11 mouse cellular contexts compared by ENCODE assay signal in the genomic region with DNA sequence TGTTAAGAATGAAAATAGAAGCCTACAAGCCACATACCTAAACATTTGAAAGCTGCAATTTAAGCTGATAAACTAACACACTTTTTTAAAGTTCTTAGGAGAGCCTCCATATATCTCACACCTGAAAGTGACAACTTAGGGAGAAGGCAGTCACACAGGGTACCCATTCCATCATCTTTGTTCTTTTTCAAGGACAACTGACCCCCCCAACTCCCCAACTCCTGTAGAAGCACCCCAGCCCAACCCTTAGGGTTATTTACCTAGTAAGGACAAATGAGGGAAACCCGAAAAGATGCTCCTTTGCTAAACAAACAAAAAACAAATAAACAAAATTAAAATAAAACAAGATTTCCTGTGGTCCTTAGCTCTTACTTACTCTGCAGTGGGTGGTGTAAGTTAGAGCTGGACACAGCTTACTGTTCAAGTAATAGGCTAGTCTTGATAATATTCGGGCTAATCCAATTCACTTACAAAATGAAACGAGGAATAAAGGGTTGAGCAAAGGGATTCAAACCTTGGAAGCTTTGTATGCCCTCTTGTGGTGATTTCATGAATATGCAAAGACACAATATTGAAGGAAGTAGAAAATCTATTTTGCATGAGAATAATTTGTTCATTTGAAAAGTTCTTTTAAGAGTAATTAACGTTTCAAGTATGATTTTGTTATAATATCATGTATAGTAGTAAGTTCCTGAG. TPM values are rescaled to one million over a fixed set of nuclear protein-coding genes. Genes with fewer than 3 reads are reported as not detected.
DNase-seq lines count a peak whose midpoint lies in the region; ATAC-seq and TF ChIP-seq lines count a peak whose summit lies in the region.
"Had no signal": no experiment of that assay in that cellular context is flagged by ENCODE, and none has a peak within 500 bp of the region (broad histone marks: within the 10 kb centered on the region; RNA-seq: fewer than 3 reads in every experiment).

No protein-coding gene starts in this region.

- no peak overlapping the region for H3K9ac ChIP-seq in midbrain, embryonic 12.5 days (replicated peaks)
- no peak overlapping the region for H3K9ac ChIP-seq in forebrain, embryonic 14.5 days (ENCODE audit: low read length)
- no peak overlapping the region for H3K9ac ChIP-seq in stomach, embryonic 16.5 days (ENCODE audit: low read length)
- H3K9ac ChIP-seq in heart, embryonic 12.5 days, result no peak overlapping the region
- H3K9ac ChIP-seq: embryonic facial prominence, embryonic 12.5 days; intestine, embryonic 15.5 days had no signal

- WGBS in midbrain, embryonic 12.5 days, result 37% methylated on average over 4 of the region's 4 CpGs
- WGBS in midbrain, embryonic 10.5 days, result 60% methylated on average over 4 of the region's 4 CpGs
- WGBS in forebrain, embryonic 14.5 days, result 33% methylated on average over 4 of the region's 4 CpGs
- 33% methylated on average over 4 of the region's 4 CpGs for WGBS in stomach, embryonic 16.5 days
- WGBS in heart, embryonic 12.5 days, result 39% methylated on average over 4 of the region's 4 CpGs

- H3K4me3 ChIP-seq in gastrocnemius, adult 2 months, result no peak overlapping the region
- no peak overlapping the region for H3K4me3 ChIP-seq in midbrain, embryonic 12.5 days
- H3K4me3 ChIP-seq in midbrain, embryonic 10.5 days, result no peak overlapping the region
- H3K4me3 ChIP-seq in forebrain, embryonic 14.5 days (ENCODE audit: low read depth, low read length), result no peak overlapping the region
- no peak overlapping the region for H3K4me3 ChIP-seq in stomach, embryonic 16.5 days (replicated peaks; ENCODE audit: low read length)
- no peak overlapping the region for H3K4me3 ChIP-seq in heart, embryonic 12.5 days
- H3K4me3 ChIP-seq: embryonic facial prominence, embryonic 12.5 days; intestine, embryonic 15.5 days had no signal

- intact Hi-C loops in gastrocnemius, adult 2 months (cut with DNase I), result no loop called here

- 0 out of 2 replicates have a peak, but pooled peaks cover 8% of the 10 kb centered on the region for H3K9me3 ChIP-seq in midbrain, embryonic 12.5 days
- peaks cover 8% of the 10 kb centered on the region; the same call in 1 of the 2 replicates for H3K9me3 ChIP-seq in midbrain, embryonic 10.5 days (replicated peaks)
- no peaks in the 10 kb centered on the region for H3K9me3 ChIP-seq in forebrain, embryonic 14.5 days (replicated peaks; ENCODE audit: control insufficient read depth, low read length)
- no peaks in the 10 kb centered on the region for H3K9me3 ChIP-seq in stomach, embryonic 16.5 days (replicated peaks; ENCODE audit: control insufficient read depth, low read length)
- H3K9me3 ChIP-seq in heart, embryonic 12.5 days (replicated peaks), result peaks cover 4% of the 10 kb centered on the region; the same call in 1 of the 2 replicates
- H3K9me3 ChIP-seq: embryonic facial prominence, embryonic 12.5 days; intestine, embryonic 15.5 days had no signal

- no peak for DNase-seq in gastrocnemius, adult 2 months
- no peak for DNase-seq in gastrocnemius, adult 18-20 months (ENCODE audit: low spot score)
- DNase-seq in midbrain, embryonic 10.5 days (ENCODE audit: low spot score), result no peak
- DNase-seq in forebrain, embryonic 14.5 days (ENCODE audit: low spot score), result peak; percentile 79
- no peak for DNase-seq in neural tube, embryonic 10.5 days (ENCODE audit: extremely low spot score, low spot score)
- DNase-seq: lung, postnatal 14 days had no signal

- no peak overlapping the region for H3K27ac ChIP-seq in gastrocnemius, adult 2 months
- H3K27ac ChIP-seq in midbrain, embryonic 12.5 days (replicated peaks), result no peak overlapping the region
- no peak overlapping the region for H3K27ac ChIP-seq in midbrain, embryonic 10.5 days (replicated peaks)
- H3K27ac ChIP-seq in forebrain, embryonic 14.5 days (ENCODE audit: low read depth, low read length), result no peak overlapping the region
- H3K27ac ChIP-seq in stomach, embryonic 16.5 days (ENCODE audit: low read length), result no peak overlapping the region
- no peak overlapping the region for H3K27ac ChIP-seq in heart, embryonic 12.5 days (ENCODE audit: poor library complexity, severe bottlenecking)
- H3K27ac ChIP-seq: embryonic facial prominence, embryonic 12.5 days; intestine, embryonic 15.5 days had no signal

- no peaks in the 10 kb centered on the region for H3K27me3 ChIP-seq in midbrain, embryonic 12.5 days
- no peaks in the 10 kb centered on the region for H3K27me3 ChIP-seq in midbrain, embryonic 10.5 days (ENCODE audit: low read depth, poor library complexity, severe bottlenecking)
- no peaks in the 10 kb centered on the region for H3K27me3 ChIP-seq in forebrain, embryonic 14.5 days (replicated peaks; ENCODE audit: control insufficient read depth, insufficient read depth, low read length)
- no peaks in the 10 kb centered on the region for H3K27me3 ChIP-seq in stomach, embryonic 16.5 days (ENCODE audit: control insufficient read depth, insufficient read depth, low read length)
- no peaks in the 10 kb centered on the region for H3K27me3 ChIP-seq in heart, embryonic 12.5 days (replicated peaks)
- H3K27me3 ChIP-seq: embryonic facial prominence, embryonic 12.5 days; intestine, embryonic 15.5 days had no signal

- H3K4me2 ChIP-seq in midbrain, embryonic 12.5 days (replicated peaks), result no peak overlapping the region
- H3K4me2 ChIP-seq in forebrain, embryonic 14.5 days (ENCODE audit: low read length), result no peak overlapping the region
- H3K4me2 ChIP-seq in stomach, embryonic 16.5 days (ENCODE audit: low read depth, low read length), result peak overlapping the region; percentile 22; the same call in 1 of the 2 replicates
- H3K4me2 ChIP-seq in heart, embryonic 12.5 days, result no peak overlapping the region
- H3K4me2 ChIP-seq: embryonic facial prominence, embryonic 12.5 days; intestine, embryonic 15.5 days had no signal

- H3K4me1 ChIP-seq in midbrain, embryonic 12.5 days, result no peaks in the 10 kb centered on the region; the same call in 1 of the 2 replicates
- H3K4me1 ChIP-seq in midbrain, embryonic 10.5 days, result no peaks in the 10 kb centered on the region
- no peaks in the 10 kb centered on the region for H3K4me1 ChIP-seq in forebrain, embryonic 14.5 days (ENCODE audit: control insufficient read depth, insufficient read depth, low read length)
- H3K4me1 ChIP-seq in stomach, embryonic 16.5 days (ENCODE audit: control insufficient read depth, insufficient read depth, low read length), result no peaks in the 10 kb centered on the region
- H3K4me1 ChIP-seq in heart, embryonic 12.5 days (replicated peaks), result no peaks in the 10 kb centered on the region
- H3K4me1 ChIP-seq: embryonic facial prominence, embryonic 12.5 days; intestine, embryonic 15.5 days had no signal

- ATAC-seq in midbrain, embryonic 12.5 days (ENCODE audit: low FRiP score, low read depth), result 0 out of 2 replicates have a peak, but pooled peaks have one; percentile 38
- 0 out of 2 replicates have a peak, but pooled peaks have one; percentile 55 for ATAC-seq in forebrain, embryonic 14.5 days
- ATAC-seq in stomach, embryonic 16.5 days (ENCODE audit: insufficient read depth, low FRiP score), result no peak
- ATAC-seq in heart, embryonic 12.5 days (ENCODE audit: insufficient number of reproducible peaks, low FRiP score), result no peak
- ATAC-seq: intestine, embryonic 15.5 days had no signal

- no peaks in the 10 kb centered on the region for H3K36me3 ChIP-seq in midbrain, embryonic 12.5 days
- no peaks in the 10 kb centered on the region for H3K36me3 ChIP-seq in midbrain, embryonic 10.5 days
- H3K36me3 ChIP-seq in forebrain, embryonic 14.5 days (ENCODE audit: control insufficient read depth, insufficient read depth, low read length), result no peaks in the 10 kb centered on the region
- H3K36me3 ChIP-seq in stomach, embryonic 16.5 days (ENCODE audit: control insufficient read depth, insufficient read depth, low read length), result no peaks in the 10 kb centered on the region
- H3K36me3 ChIP-seq in heart, embryonic 12.5 days, result no peaks in the 10 kb centered on the region
- H3K36me3 ChIP-seq: embryonic facial prominence, embryonic 12.5 days; intestine, embryonic 15.5 days had no signal

- TF ChIP-seq CTCF in gastrocnemius, adult 2 months (IDR thresholded peaks at IDR 0.05), result peak; percentile 66

RNA-seq across cellular contexts. Expression of gene Ppip5k2, which starts 32.1 kb away (rescaled TPM):
- total RNA-seq in gastrocnemius, adult 2 months (2021), result 1 to 10 TPM; 1.6 to 2.8 TPM
- 1 to 10 TPM; 1.7 to 1.8 TPM for total RNA-seq in gastrocnemius, adult 18-20 months (2021)
- polyA plus RNA-seq in midbrain, embryonic 12.5 days (2016; fragmentation: Nextera tagmentation; extraction: Ambion mirVana), result 52.6 and 60.8 TPM in 2 replicates
- polyA plus RNA-seq in midbrain, embryonic 10.5 days (2016; fragmentation: Nextera tagmentation; extraction: Ambion mirVana), result 37.4 and 41.9 TPM in 2 replicates
- polyA plus RNA-seq in forebrain, embryonic 14.5 days (2014; fragmentation: Nextera tagmentation; extraction: Ambion mirVana), result 37.9 and 46.7 TPM in 2 replicates
- polyA plus RNA-seq in stomach, embryonic 16.5 days (2015; fragmentation: Nextera tagmentation; extraction: Ambion mirVana), result 30.4 and 31.0 TPM in 2 replicates
- polyA plus RNA-seq in heart, embryonic 12.5 days (2016; fragmentation: Nextera tagmentation; extraction: Ambion mirVana), result 50.8 and 50.9 TPM in 2 replicates

RNA-seq across cellular contexts. Expression of gene Gin1, which starts 32.4 kb away (rescaled TPM):
- 1 to 10 TPM; 3.8 to 4.9 TPM for total RNA-seq in gastrocnemius, adult 2 months (2021)
- 1 to 10 TPM; 3.8 to 4.1 TPM for total RNA-seq in gastrocnemius, adult 18-20 months (2021)
- polyA plus RNA-seq in midbrain, embryonic 12.5 days (2016; fragmentation: Nextera tagmentation; extraction: Ambion mirVana), result 19.3 and 19.4 TPM in 2 replicates
- 18.0 and 19.2 TPM in 2 replicates for polyA plus RNA-seq in midbrain, embryonic 10.5 days (2016; fragmentation: Nextera tagmentation; extraction: Ambion mirVana)
- 16.2 and 16.5 TPM in 2 replicates for polyA plus RNA-seq in forebrain, embryonic 14.5 days (2014; fragmentation: Nextera tagmentation; extraction: Ambion mirVana)
- 15.1 and 16.6 TPM in 2 replicates for polyA plus RNA-seq in stomach, embryonic 16.5 days (2015; fragmentation: Nextera tagmentation; extraction: Ambion mirVana)
- polyA plus RNA-seq in heart, embryonic 12.5 days (2016; fragmentation: Nextera tagmentation; extraction: Ambion mirVana), result 17.1 and 17.8 TPM in 2 replicates

Comparison
In these comparisons a context has a peak if more than half of its experiments do, and no peak if none do; other contexts are left out.
1. ATAC-seq: peak in midbrain, embryonic 12.5 days (single experiment) and forebrain, embryonic 14.5 days (single experiment); none in stomach, embryonic 16.5 days (single experiment) and heart, embryonic 12.5 days (single experiment).